Mouse (Mus musculus) myocyte (in vitro differentiated cells): ENCODE measurements around the gene Lsm2.

Experiments
- E2F4 ChIP-seq: IDR thresholded peaks from one replicate; pipeline ENCODE4 v1.6.1; 2011; ENCODE audit warnings: mild to moderate bottlenecking, control low read depth, moderate library complexity; ENCODE audit not compliant: insufficient read depth
- MAX ChIP-seq: IDR thresholded peaks from one replicate; pipeline ENCODE4 v1.6.1; 2011; ENCODE audit warnings: low read depth, mild to moderate bottlenecking, control low read depth
- MYOD1 ChIP-seq, 3 experiments: IDR thresholded peaks; one replicate each; pipeline ENCODE4 v1.6.1; 2011; ENCODE audit warnings: control low read depth in 2 of 3, low read depth in 2 of 3, mild to moderate bottlenecking in 2 of 3, moderate library complexity in 1 of 3; ENCODE audit not compliant: insufficient read length in 2 of 3, control insufficient read depth in 1 of 3
- MYOG ChIP-seq, 3 experiments: IDR thresholded peaks; one replicate each; pipeline ENCODE4 v1.6.1; 2011; ENCODE audit warnings: control low read depth in 2 of 3, low read depth in 2 of 3, mild to moderate bottlenecking in 2 of 3; ENCODE audit not compliant: insufficient read length in 2 of 3, control insufficient read depth in 1 of 3, insufficient read depth in 1 of 3
- POLR2A ChIP-seq: IDR thresholded peaks from one replicate; pipeline ENCODE4 v1.6.1; 2011; ENCODE audit warnings: low read depth, mild to moderate bottlenecking, control low read depth, moderate library complexity; ENCODE audit not compliant: insufficient read length
- REST ChIP-seq: IDR thresholded peaks from one replicate; pipeline ENCODE4 v1.6.1; 2011; ENCODE audit warnings: mild to moderate bottlenecking, control low read depth, moderate library complexity; ENCODE audit not compliant: insufficient read depth, insufficient read length
- TCF12 ChIP-seq: IDR thresholded peaks from one replicate; pipeline ENCODE4 v1.6.1; 2011; ENCODE audit warnings: mild to moderate bottlenecking, control low read depth; ENCODE audit not compliant: poor library complexity, insufficient read depth, severe bottlenecking
- USF1 ChIP-seq: IDR thresholded peaks from one replicate; pipeline ENCODE4 v1.6.1; 2011; ENCODE audit warnings: low read depth, mild to moderate bottlenecking, control low read depth, moderate library complexity

GRCm38 (mm10) chr17:35013221-35013620 lies 31.6 kb downstream of the Lsm2 start:
- TF ChIP-seq REST = no peak
- TF ChIP-seq MYOD1 (IDR thresholded peaks at IDR 0.05; ENCODE audit: control insufficient read depth in 1 of 3, insufficient read length in 2 of 3, low read depth in 2 of 3) = no peak
- TF ChIP-seq MYOG (IDR thresholded peaks at IDR 0.05; ENCODE audit: control insufficient read depth in 1 of 3, insufficient read depth in 1 of 3, insufficient read length in 2 of 3, low read depth in 2 of 3) = no peak
- no peak for TF ChIP-seq POLR2A
- no peak for TF ChIP-seq TCF12
- TF ChIP-seq USF1 = no peak
- no peak for TF ChIP-seq E2F4
- no peak for TF ChIP-seq MAX
